Mouse (Mus musculus): ENCODE data around the gene Tcfl5.
A peak's percentile ranks its signal among the peaks of the same experiment; 100 is the strongest.

Gene Tcfl5

GRCm38 (mm10) chr2:180598157-180598705 is 44.3 kb downstream of the Tcfl5 start:
- peak; percentile 69 for DNase-seq (ENCODE audit: low read depth, low spot score)

GRCm38 (mm10) chr2:180597490-180597889 is 45.0 kb downstream of the Tcfl5 start, which contains the start of gene Col9a3:
Gene Col9a3, plus strand, starts transcription at chr2:180597790.
- no peak for DNase-seq (ENCODE audit: low read depth, low spot score)

GRCm38 (mm10) chr2:180589123-180589831 is 53.2 kb downstream of the Tcfl5 start, which contains the start of gene Ogfr:
Gene Ogfr, plus strand, starts transcription at chr2:180589245.
- peak; percentile 87 for DNase-seq (ENCODE audit: low read depth, low spot score)

- DNase-seq (ENCODE audit: low read depth, low spot score) = no peak
Observed at GRCm38 (mm10) chr2:180588736-180589122, 53.8 kb downstream of the Tcfl5 start.

GRCm38 (mm10) chr2:180583154-180583507 is 59.4 kb downstream of the Tcfl5 start:
- DNase-seq (ENCODE audit: low read depth, low spot score) = no peak

- peak; percentile 97 for DNase-seq (ENCODE audit: low read depth, low spot score)
Observed at GRCm38 (mm10) chr2:180582481-180583153, 59.9 kb downstream of the Tcfl5 start.

- no peak for DNase-seq (ENCODE audit: low read depth, low spot score)
Observed at GRCm38 (mm10) chr2:180581002-180581401, 61.5 kb downstream of the Tcfl5 start, which contains the start of gene Mrgbp. Gene Mrgbp, plus strand, starts transcription at chr2:180581304.

GRCm38 (mm10) chr2:180578686-180579085 is 63.8 kb downstream of the Tcfl5 start:
- DNase-seq (ENCODE audit: low read depth, low spot score) = peak; percentile 85

GRCm38 (mm10) chr2:180576482-180576881 is 66.0 kb downstream of the Tcfl5 start:
- DNase-seq (ENCODE audit: low read depth, low spot score) = no peak
